Mouse (Mus musculus): ENCODE data around the gene Poc1b.

DNA sequence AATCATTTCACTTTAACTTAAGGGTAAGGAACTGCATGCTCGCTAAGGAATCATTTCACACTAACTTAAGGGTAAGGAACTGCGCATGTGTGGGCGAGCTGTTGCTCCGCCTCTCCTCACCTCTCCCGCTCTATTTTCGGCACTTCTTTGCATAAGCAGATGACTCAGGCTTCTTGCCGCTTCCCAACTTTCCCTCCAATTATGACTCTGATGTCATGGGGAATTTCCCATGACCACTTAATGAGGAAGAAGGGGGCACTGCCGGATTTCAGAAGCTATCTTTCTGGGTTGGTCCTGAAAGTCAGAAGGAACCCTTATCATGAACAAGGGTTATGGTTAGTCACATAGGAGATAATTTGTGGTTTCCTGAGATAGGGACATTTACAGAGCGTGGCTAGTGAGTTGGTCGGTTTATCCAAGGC is 25.3 kb upstream of the Poc1b start:
- no peak for TF ChIP-seq CTCF (IDR thresholded peaks at IDR 0.05; ENCODE audit: low read depth)
- no peak for TF ChIP-seq EP300 (optimal IDR thresholded peaks at IDR 0.05)
